Mouse (Mus musculus): Measurements from ENCODE around the gene Hspa8. TPM values are rescaled to one million over a fixed set of nuclear protein-coding genes. Genes with fewer than 3 reads are reported as not detected.
"Not testable (repeated sequence)": the region's sequence is repeated elsewhere in the genome, so short reads cannot be mapped to it uniquely, and the experiment has no call there.

Hspa8 gene
- polyA plus RNA-seq, 1 experiment from 2014 or later, result 1,787 TPM

GRCm38 (mm10) chr9:40801614-40802532 lies 1.1 kb downstream of the Hspa8 start:
- Histone ChIP-seq H3K4me1 (peaks cover 60% of the 10 kb centered on the region), H3K9ac (peak overlapping the region; percentile 100), H3K4me3 (peak overlapping the region; percentile 100), H3K27ac (replicated peaks) (peak overlapping the region; percentile 96), H3K36me3 (peaks cover 49% of the 10 kb centered on the region), H3K4me2 (peak overlapping the region; percentile 81)
- H3K27me3 ChIP-seq (replicated peaks); H3K9me3 ChIP-seq: not testable (repeated sequence)
- WGBS, result under 1% methylated on average over 28 of the region's 28 CpGs
- peak; percentile 0; the same call in 1 of the 2 replicates for ATAC-seq (ENCODE audit: extremely low read depth, insufficient number of reproducible peaks, low FRiP score, low TSS enrichment)

GRCm38 (mm10) chr9:40802533-40802875 lies 1.7 kb downstream of the Hspa8 start:
- peaks cover 67% of the 10 kb centered on the region for H3K4me1 ChIP-seq
- H3K4me3 ChIP-seq, result peak overlapping the region; percentile 100
- WGBS, result 5% methylated on average over 8 of the region's 8 CpGs
- H3K9ac ChIP-seq, result peak overlapping the region; percentile 100
- not testable (repeated sequence) for H3K27me3 ChIP-seq (replicated peaks); H3K9me3 ChIP-seq; ATAC-seq (ENCODE audit: extremely low read depth, insufficient number of reproducible peaks, low FRiP score, low TSS enrichment); H3K27ac ChIP-seq (replicated peaks)
- peaks cover 54% of the 10 kb centered on the region for H3K36me3 ChIP-seq
- H3K4me2 ChIP-seq, result peak overlapping the region; percentile 81

DNA sequence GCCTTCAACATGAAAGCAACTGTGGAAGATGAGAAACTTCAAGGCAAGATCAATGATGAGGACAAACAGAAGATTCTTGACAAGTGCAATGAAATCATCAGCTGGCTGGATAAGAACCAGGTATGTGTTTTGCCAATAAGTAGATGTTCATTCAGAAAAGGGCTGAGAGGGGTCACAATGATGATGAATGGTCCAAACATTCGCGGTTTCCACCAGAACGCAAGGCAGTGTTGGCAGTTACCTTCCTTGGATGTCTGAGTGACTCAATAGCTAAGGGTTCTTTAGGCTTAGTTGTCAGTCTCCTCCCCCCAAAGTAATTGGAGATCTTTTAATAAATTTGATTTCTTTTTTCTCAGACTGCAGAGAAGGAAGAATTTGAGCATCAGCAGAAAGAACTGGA lies 3.8 kb downstream of the Hspa8 start:
- 68% methylated on average over 3 of the region's 3 CpGs for WGBS
- Histone ChIP-seq H3K36me3 (peaks cover 54% of the 10 kb centered on the region), H3K9ac (peak overlapping the region; percentile 50; the same call in 1 of the 2 replicates), H3K4me3 (peak overlapping the region; percentile 22; the same call in 1 of the 2 replicates), H3K4me2 (peak overlapping the region; percentile 65), H3K4me1 (peaks cover 57% of the 10 kb centered on the region)
- H3K27ac ChIP-seq (replicated peaks); H3K9me3 ChIP-seq; ATAC-seq (ENCODE audit: extremely low read depth, insufficient number of reproducible peaks, low FRiP score, low TSS enrichment); H3K27me3 ChIP-seq (replicated peaks): not testable (repeated sequence)

GRCm38 (mm10) chr9:40805263-40805662 lies 4.5 kb downstream of the Hspa8 start:
- Histone ChIP-seq H3K4me2 (peak overlapping the region; percentile 65), H3K36me3 (peaks cover 58% of the 10 kb centered on the region), H3K9me3 (no peaks in the 10 kb centered on the region), H3K4me1 (peaks cover 55% of the 10 kb centered on the region), H3K27ac (replicated peaks) (0 out of 2 replicates have a peak overlapping the region, but pooled peaks have one; percentile 45), H3K4me3 (peak overlapping the region; percentile 22), H3K27me3 (replicated peaks) (no peaks in the 10 kb centered on the region), H3K9ac (peak overlapping the region; percentile 63)
- WGBS, result 25% methylated on average over 2 of the region's 2 CpGs
- ATAC-seq (ENCODE audit: extremely low read depth, insufficient number of reproducible peaks, low FRiP score, low TSS enrichment), result no peak

- Histone ChIP-seq H3K9me3 (no peaks in the 10 kb centered on the region), H3K4me1 (peaks cover 58% of the 10 kb centered on the region), H3K27ac (replicated peaks) (peak overlapping the region; percentile 83), H3K4me2 (peak overlapping the region; percentile 6; the same call in 1 of the 2 replicates), H3K4me3 (no peak overlapping the region), H3K9ac (peak overlapping the region; percentile 5), H3K27me3 (replicated peaks) (no peaks in the 10 kb centered on the region), H3K36me3 (peaks cover 61% of the 10 kb centered on the region)
- 22% methylated on average over 5 of the region's 5 CpGs for WGBS
- ATAC-seq (ENCODE audit: extremely low read depth, insufficient number of reproducible peaks, low FRiP score, low TSS enrichment), result no peak
Observed at GRCm38 (mm10) chr9:40806440-40807288, 5.9 kb downstream of the Hspa8 start.

GRCm38 (mm10) chr9:40807289-40807920 lies 6.6 kb downstream of the Hspa8 start:
- no peaks in the 10 kb centered on the region for H3K9me3 ChIP-seq
- H3K27me3 ChIP-seq (replicated peaks), result no peaks in the 10 kb centered on the region
- 22% methylated on average over 11 of the region's 11 CpGs for WGBS
- peak; percentile 40; the same call in 1 of the 2 replicates for ATAC-seq (ENCODE audit: extremely low read depth, insufficient number of reproducible peaks, low FRiP score, low TSS enrichment)
- no peak overlapping the region for H3K4me3 ChIP-seq
- peaks cover 58% of the 10 kb centered on the region for H3K4me1 ChIP-seq
- no peak overlapping the region for H3K4me2 ChIP-seq
- 0 out of 2 replicates have a peak overlapping the region, but pooled peaks have one; percentile 5 for H3K9ac ChIP-seq
- peak overlapping the region; percentile 83 for H3K27ac ChIP-seq (replicated peaks)
- peaks cover 58% of the 10 kb centered on the region for H3K36me3 ChIP-seq

DNA sequence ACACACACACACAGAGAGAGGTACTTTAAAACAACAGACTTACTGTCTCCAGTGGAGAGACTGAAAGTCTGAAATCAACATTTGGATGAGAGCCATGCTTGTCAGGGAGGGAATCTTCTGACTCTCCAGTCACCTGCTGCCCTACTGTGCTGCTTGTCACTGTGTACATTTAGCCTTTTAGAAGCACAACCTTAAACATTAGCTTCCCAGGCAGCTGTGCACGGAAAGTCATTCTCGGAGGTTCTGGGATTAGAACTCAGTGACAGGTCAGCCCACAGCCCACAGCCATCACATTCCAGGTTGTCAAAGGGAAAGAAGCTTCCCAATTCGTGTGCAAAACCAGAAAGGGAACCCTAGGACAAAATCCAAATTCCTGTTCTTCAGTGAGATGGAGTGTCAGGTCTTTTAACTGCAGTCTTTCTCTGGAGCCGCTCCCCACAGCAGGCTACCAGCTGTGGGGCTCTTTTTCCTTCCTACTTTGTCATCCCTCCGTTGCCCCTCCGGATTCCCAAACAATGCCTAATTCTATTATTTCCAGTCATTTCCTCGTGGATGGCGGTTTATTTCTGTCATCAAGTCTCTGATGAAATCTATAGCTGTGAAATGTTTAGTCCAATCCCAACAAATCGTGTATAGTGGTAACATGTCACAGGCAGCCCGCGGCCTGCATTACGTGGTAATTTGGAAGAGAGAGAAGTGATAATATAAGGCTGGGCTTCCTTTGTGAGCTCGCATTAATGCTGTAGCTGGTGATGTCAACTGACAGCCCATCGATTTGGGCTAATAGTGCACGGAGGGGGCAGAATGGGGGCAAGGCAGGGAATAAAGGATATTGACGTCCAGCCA lies 7.5 kb downstream of the Hspa8 start:
- no peak overlapping the region for H3K4me3 ChIP-seq
- H3K9me3 ChIP-seq, result no peaks in the 10 kb centered on the region
- H3K27ac ChIP-seq (replicated peaks), result peak overlapping the region; percentile 83
- peaks cover 56% of the 10 kb centered on the region for H3K36me3 ChIP-seq
- peaks cover 55% of the 10 kb centered on the region for H3K4me1 ChIP-seq
- no peaks in the 10 kb centered on the region for H3K27me3 ChIP-seq (replicated peaks)
- no peak overlapping the region for H3K9ac ChIP-seq
- no peak overlapping the region for H3K4me2 ChIP-seq
- no peak for ATAC-seq (ENCODE audit: extremely low read depth, insufficient number of reproducible peaks, low FRiP score, low TSS enrichment)
- WGBS, result 45% methylated on average over 16 of the region's 16 CpGs

DNA sequence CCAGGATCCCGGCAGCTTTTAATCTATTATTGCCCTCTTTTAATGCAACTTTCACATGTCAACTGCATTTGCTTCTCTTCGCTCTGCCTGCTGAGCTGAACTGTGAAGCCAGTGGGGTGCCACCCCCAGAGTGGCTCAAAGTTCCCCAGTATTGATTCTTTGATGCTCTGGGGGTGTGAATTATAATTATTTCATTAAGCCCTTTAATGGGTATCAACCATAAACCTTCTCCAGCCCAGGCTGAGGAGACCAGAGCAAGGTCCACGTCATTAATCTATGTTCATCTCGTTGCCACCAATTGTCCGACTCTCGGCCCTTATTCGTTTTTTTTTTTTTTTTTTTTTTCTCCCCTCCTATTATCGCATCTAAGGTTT lies 8.1 kb downstream of the Hspa8 start:
- no peak overlapping the region for H3K9ac ChIP-seq
- H3K27ac ChIP-seq (replicated peaks), result peak overlapping the region; percentile 83; the same call in 1 of the 2 replicates
- no peaks in the 10 kb centered on the region for H3K9me3 ChIP-seq
- no peak for ATAC-seq (ENCODE audit: extremely low read depth, insufficient number of reproducible peaks, low FRiP score, low TSS enrichment)
- 74% methylated on average over 8 of the region's 8 CpGs for WGBS
- H3K27me3 ChIP-seq (replicated peaks), result no peaks in the 10 kb centered on the region
- no peak overlapping the region for H3K4me3 ChIP-seq
- no peak overlapping the region for H3K4me2 ChIP-seq
- H3K4me1 ChIP-seq, result peaks cover 49% of the 10 kb centered on the region
- H3K36me3 ChIP-seq, result peaks cover 50% of the 10 kb centered on the region

- H3K27ac ChIP-seq (replicated peaks), result no peak overlapping the region
- H3K36me3 ChIP-seq, result peaks cover 20% of the 10 kb centered on the region
- no peaks in the 10 kb centered on the region for H3K27me3 ChIP-seq (replicated peaks)
- H3K4me1 ChIP-seq, result peaks cover 19% of the 10 kb centered on the region
- 39% methylated on average over 2 of the region's 2 CpGs for WGBS
- H3K4me2 ChIP-seq, result no peak overlapping the region
- no peak overlapping the region for H3K9ac ChIP-seq
- no peak for ATAC-seq (ENCODE audit: extremely low read depth, insufficient number of reproducible peaks, low FRiP score, low TSS enrichment)
- H3K9me3 ChIP-seq, result no peaks in the 10 kb centered on the region
- no peak overlapping the region for H3K4me3 ChIP-seq
Observed at GRCm38 (mm10) chr9:40811860-40812259, 11.1 kb downstream of the Hspa8 start.

- H3K27me3 ChIP-seq (replicated peaks), result no peaks in the 10 kb centered on the region
- H3K27ac ChIP-seq (replicated peaks), result no peak overlapping the region
- no peak overlapping the region for H3K9ac ChIP-seq
- no peak for ATAC-seq (ENCODE audit: extremely low read depth, insufficient number of reproducible peaks, low FRiP score, low TSS enrichment)
- 84% methylated on average over 7 of the region's 7 CpGs for WGBS
- H3K36me3 ChIP-seq, result peaks cover 14% of the 10 kb centered on the region
- 0 out of 2 replicates have a peak, but pooled peaks cover 3% of the 10 kb centered on the region for H3K4me1 ChIP-seq
- no peak overlapping the region for H3K4me3 ChIP-seq
- no peak overlapping the region for H3K4me2 ChIP-seq
- H3K9me3 ChIP-seq, result no peaks in the 10 kb centered on the region
Observed at GRCm38 (mm10) chr9:40814060-40814459, 13.3 kb downstream of the Hspa8 start.
